Mouse (Mus musculus): ENCODE data around the gene Tor1b.
"Not testable (repeated sequence)": the region's sequence is repeated elsewhere in the genome, so short reads cannot be mapped to it uniquely, and the experiment has no call there.

The Tor1b gene

GRCm38 (mm10) chr2:30952824-30953490 is at the start of gene Tor1b:
Gene Tor1b (plus strand): TSS chr2:30952959.
- DNase-seq: peak; percentile 78

DNA sequence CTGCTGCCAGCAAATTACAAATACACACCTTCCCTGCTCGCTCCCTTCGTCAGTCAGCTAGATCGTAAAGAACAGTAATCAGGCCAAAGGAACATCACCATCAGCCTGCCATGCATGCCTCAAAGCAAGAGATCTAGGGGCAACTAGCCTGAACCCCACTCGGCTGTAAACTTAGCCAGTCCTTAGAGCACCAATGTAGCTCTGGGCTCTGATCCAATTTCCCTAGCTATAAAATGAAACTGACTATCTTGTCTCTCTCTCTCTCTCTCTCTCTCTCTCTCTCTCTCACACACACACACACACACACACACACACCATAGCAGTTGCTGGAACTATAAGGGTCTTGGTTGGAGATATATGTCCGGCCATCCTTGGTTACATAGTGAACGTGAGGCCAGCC is 48.5 kb upstream of the Tor1b start:
- DNase-seq: no peak

DNA sequence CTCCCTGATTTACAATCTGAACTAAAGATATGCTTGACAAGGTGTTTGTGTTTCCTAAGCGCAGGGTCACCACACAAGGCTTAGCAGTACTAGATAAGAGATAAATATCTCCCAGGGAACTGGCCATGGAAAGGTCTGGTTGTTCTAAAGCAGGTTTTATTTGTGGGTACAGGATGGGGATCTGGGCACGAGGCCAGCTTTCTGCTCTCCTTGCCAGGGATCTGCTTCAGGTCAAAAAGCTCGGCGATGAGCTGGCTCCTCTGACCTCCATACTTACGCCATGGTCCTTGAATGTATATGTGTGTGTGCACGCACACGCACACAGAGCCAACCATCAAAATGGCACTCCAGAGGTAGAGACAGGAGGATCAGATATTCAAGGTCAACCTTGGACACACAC is 47.8 kb upstream of the Tor1b start:
- DNase-seq: no peak

DNA sequence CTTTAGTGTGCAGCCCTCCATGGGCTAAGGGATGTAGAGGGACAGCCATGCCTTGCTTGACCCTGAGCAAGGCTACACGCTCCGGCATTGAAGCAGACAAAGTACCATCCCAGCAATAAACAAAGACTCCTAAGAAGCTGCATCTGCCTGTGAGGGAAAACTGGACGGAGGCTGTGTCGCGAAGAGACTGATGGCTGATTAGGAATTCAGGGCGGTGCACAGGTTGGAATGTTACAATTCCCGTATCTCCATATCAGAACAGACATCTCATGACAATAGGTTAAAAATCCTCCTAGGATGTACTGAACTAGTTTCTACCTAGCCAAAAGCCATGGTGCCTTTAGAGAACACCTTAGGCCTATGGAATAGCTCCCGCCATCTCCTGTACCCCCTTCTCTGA is 46.9 kb upstream of the Tor1b start:
- no peak for DNase-seq

GRCm38 (mm10) chr2:30906641-30907040 is 46.1 kb upstream of the Tor1b start:
- DNase-seq: no peak

DNA sequence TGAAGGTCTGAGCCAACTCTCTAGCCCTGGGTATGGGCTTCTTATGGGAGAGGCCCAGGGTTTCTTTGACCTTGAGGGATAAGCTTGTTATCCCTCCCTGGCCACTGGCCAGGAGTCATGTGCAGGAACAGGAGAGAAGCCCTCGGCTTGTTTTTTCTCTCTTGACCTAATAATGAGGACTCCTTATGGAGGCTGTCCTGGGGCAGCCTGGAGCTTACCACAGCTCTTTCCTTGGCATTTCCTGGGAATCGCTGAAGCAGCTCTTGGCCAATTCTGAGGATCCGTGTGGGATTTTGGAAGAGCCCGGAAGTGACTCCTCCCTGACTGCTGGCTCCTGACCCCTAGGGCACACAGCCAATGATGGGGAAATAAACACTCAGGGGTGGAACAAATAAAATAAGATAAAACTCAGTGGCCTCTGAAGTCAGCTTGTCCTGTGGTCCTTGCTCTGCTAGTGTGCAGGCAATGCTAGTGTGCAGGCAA is 40.4 kb upstream of the Tor1b start:
- no peak for DNase-seq

- DNase-seq: no peak
Measured at GRCm38 (mm10) chr2:30913022-30913421, 39.7 kb upstream of the Tor1b start.

DNA sequence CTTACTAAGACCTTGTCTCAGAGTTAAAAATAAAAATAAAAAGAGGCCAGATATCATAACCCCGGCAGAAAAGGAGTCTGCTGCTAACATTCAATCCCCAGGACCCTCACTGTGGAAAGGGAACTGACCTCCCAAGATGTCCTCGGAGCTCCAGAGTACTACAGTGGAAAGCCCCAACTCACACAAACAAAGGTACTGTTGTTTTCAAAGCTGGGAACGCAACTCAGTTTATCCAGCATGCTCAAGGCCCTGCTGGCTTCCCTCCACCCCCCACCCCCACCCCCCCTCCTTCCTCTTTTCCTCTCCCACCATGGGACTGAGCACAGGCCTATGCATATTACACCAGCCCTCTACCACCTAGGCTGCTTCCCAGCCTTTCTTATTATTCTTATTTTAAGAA is 37.9 kb upstream of the Tor1b start:
- DNase-seq: no peak

DNA sequence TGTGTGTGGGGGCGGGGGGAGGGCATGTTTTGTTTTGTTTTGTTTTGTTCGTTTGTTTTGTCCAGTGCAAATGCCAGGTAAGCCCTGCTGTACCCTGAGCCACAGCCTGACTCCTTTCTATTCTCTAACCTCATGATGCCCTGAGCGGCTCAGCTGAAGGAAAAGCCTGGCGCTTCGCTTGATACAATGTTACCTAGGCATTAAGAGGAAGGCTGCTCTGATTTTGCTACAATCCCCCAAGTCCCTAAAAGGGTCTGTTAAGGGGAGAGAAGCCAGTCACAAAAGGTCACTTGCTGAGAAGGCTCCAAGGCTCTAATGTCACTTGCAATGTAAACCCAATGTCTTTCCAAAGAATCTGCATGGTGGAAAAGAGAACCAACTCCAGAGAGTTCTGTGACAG is 37.4 kb upstream of the Tor1b start:
- DNase-seq: no peak

GRCm38 (mm10) chr2:30915933-30916332 is 36.8 kb upstream of the Tor1b start:
- DNase-seq: not testable (repeated sequence)

GRCm38 (mm10) chr2:30917649-30918048 is 35.1 kb upstream of the Tor1b start:
- DNase-seq: no peak

- DNase-seq: no peak
Measured at GRCm38 (mm10) chr2:30918126-30918525, 34.6 kb upstream of the Tor1b start.

DNA sequence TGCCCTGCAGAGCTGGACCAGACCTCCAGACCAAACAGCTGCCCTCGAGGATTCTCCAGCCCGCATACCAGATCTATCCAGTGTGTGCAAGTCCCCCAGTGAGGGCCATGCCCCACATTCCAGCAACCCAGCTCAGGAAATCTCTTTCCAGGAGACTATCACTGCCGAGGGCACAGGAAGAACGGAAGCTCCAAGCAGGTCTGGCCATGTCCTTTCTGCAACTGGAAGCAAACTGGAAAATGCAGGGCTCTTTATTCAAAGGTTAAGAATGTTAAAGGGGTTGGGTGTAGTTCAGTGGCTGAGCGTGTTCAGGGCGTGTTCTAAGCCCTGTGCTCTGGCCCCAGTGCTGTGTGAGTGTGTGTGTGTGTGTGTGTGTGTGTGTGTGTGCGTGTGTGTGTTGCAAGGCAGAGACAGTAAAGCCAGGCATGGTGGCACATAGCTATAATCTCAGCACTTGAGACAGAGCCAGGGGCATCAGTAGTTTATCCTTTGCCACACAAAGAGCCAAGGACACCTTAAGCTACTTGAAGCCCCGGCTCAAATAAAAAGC is 33.9 kb upstream of the Tor1b start:
- no peak for DNase-seq

GRCm38 (mm10) chr2:30920216-30920615 is 32.5 kb upstream of the Tor1b start:
- DNase-seq: no peak

- DNase-seq: no peak
Measured at GRCm38 (mm10) chr2:30923099-30923498, 29.7 kb upstream of the Tor1b start.

- no peak for DNase-seq
Measured at GRCm38 (mm10) chr2:30925181-30925580, 27.6 kb upstream of the Tor1b start.

GRCm38 (mm10) chr2:30926381-30926780 is 26.4 kb upstream of the Tor1b start:
- no peak for DNase-seq

DNA sequence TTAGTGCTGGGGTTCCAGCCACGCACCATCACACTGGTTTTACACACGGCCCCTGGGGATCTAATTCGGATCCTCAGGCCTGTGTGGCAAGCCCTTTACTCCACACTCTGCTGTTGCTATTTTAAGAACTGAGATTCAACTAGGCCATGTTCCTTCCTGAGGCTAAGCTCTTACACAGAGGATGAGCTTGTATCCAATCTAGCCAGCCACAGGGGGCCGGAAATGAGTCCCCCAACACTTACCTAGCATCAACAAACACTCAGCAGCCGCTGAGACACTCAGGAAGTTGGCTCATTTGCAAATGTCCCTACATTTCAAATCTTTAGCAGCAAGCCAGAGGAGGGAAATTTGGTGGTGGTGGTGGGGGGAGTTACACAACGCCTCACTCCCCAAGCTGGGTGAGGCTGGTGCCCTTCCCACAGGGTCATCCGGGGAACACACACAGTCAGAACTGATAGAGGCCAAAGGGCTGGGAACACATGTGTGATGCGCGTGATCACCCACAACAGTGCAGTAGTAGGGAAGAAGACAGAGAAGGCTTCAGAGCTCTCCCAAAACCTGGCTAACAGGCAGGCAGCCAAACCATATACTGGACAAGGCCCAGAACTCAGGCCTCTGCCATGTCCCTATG is 25.5 kb upstream of the Tor1b start:
- DNase-seq: no peak

DNA sequence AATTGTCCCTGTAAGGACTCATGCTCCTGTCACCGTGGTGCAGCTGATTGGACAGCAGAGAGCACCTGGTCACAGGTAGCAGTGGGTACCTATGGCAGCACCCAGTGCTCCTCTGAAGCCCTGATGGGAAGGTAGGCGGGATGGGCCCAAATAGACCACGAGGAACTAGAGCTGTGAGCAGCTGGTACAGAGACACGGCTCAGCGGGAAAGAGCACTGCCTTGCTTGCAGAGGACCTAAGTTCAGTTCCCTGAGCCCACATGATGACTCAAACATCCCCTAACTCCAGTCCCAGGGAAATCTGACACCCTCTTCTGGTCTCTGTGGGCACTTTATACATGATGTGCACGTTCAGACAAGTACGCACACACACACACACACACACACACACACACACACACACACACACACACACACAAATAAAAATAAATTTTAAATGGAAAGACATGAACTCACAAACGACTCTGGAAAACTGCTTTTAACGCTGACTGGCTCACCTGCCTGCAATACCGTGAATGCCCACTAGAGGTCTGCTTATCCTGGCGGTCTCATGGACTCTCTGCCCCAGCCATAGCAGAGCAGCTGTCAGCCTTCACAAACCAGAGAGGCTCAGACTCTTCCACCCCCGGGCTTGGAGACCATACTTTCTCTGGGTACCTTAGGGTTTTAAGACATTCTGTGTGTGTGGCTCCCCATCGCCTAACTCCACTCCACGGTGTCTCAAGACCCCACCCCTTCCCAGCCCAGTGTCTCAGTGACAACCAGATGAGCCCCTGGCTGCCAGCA is 24.7 kb upstream of the Tor1b start:
- peak; percentile 76 for DNase-seq

DNA sequence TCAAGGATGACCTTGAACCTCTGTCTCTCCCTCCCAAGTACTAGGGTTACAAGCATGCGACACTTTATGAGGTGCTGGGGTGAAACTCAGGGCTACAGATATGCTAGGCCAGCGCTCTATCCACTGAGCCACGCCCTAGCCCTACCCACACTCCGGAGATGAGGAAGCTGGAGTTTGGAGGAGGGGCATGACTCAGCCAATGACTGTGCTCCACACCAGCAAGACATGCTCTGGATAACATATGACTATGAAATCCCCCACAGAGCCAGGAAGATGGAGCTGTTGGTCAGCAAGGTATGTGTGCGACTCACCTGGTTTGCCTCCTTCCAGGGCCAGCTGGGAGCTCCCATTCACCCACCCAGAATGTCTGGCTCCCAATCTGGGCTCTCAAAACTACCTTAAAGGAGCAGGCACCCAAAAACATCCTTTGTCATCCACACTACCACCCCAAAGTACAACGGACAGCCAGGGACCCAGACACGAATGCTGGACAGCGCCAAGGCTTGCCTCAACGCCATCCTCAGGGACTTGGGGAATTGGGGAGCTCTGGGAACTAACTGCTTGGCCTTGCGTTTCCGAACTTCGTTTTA is 23.8 kb upstream of the Tor1b start:
- peak; percentile 23 for DNase-seq

- peak; percentile 80 for DNase-seq
Measured at GRCm38 (mm10) chr2:30929483-30930045, 23.2 kb upstream of the Tor1b start, which contains the start of gene Ptges. Gene Ptges (minus strand): TSS chr2:30929863.

- DNase-seq: not testable (repeated sequence)
Measured at GRCm38 (mm10) chr2:30930846-30931245, 21.9 kb upstream of the Tor1b start.

GRCm38 (mm10) chr2:30931922-30932321 is 20.8 kb upstream of the Tor1b start:
- DNase-seq: no peak
